ENCODE assay signal across 31 mouse cellular contexts in the genomic region with DNA sequence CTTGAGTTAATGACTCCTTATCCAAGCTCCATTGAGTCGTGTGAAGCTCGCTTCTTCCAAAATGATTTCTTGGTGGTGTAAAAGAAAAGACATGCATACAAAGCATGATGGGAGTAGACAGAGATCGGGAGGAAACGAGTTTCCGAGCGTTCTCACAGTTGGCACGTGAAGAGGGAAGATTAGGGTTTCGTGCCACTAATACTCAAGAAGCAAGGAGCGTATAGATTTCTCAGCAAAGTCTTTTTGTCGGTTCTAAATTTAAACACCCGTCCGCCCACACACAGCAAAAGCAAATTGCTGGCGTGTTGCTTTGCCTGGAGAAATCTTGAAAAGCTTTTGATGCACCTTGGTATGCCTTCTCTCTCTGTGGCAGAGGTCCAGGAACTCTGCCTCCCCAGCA. TPM values are rescaled to one million over a fixed set of nuclear protein-coding genes. Genes with fewer than 3 reads are reported as not detected.
DNase-seq lines count a peak whose midpoint lies in the region; TF ChIP-seq lines count a peak whose summit lies in the region.
"Had no signal": no experiment of that assay in that cellular context is flagged by ENCODE, and none has a peak within 500 bp of the region (broad histone marks: within the 10 kb centered on the region; RNA-seq: fewer than 3 reads in every experiment).

No protein-coding gene starts in this region.

- H3K4me1 ChIP-seq in kidney, adult 2 months (ENCODE audit: control insufficient read depth, insufficient read depth, low read length), result peaks cover 7% of the 10 kb centered on the region

- H3K4me3 ChIP-seq in kidney, adult 2 months (ENCODE audit: insufficient read depth, low read depth, low read length), result no peak overlapping the region
- H3K4me3 ChIP-seq: hindbrain, embryonic 12.5 days; megakaryocyte, embryonic 14.5 days; midbrain, embryonic 15.5 days; neural tube, embryonic 15.5 days had no signal

- WGBS in kidney, adult 2 months, result 42% methylated on average over 13 of the region's 13 CpGs

- H3K36me3 ChIP-seq in kidney, adult 2 months (ENCODE audit: control insufficient read depth, insufficient read depth, low read length), result no peaks in the 10 kb centered on the region; the same call in 1 of the 2 replicates
- H3K36me3 ChIP-seq: midbrain, embryonic 15.5 days; neural tube, embryonic 15.5 days had no signal

- no peak for TF ChIP-seq POLR2A in kidney, adult 2 months (IDR thresholded peaks at IDR 0.05; ENCODE audit: low read depth, low read length)

- peak; percentile 68 for DNase-seq in brain, adult 2 months (ENCODE audit: low read depth, low spot score)
- DNase-seq in frontal cortex, postnatal 14 days (ENCODE audit: low spot score in 2 of 2), result peak; percentile 23 to 50
- peak; percentile 31 to 42 for DNase-seq in left cerebral cortex, postnatal 36 days (ENCODE audit: low spot score in 2 of 2)
- peak; percentile 37 to 39 for DNase-seq in right cerebral cortex, postnatal 36 days (ENCODE audit: low spot score in 2 of 2)
- DNase-seq in cerebellum, adult 9-10 months, result no peak
- DNase-seq in heart, adult 9 months (ENCODE audit: low spot score in 2 of 2), result no peak
- DNase-seq in kidney, adult 2 months, result no peak
- DNase-seq: adrenal gland, postnatal 10 days; cerebellum, adult 11 months; cerebellum, postnatal 25 days; embryo, embryonic 11 days; gastrocnemius, postnatal 25 days; heart, postnatal 10 days; kidney, postnatal 36 days; layer of hippocampus, adult 9-11 months; lung, adult 18-20 months; lung, postnatal 14 days; thymus, adult 2 months had no signal

- no peak for TF ChIP-seq CTCF in kidney, adult 2 months (conservative IDR thresholded peaks at IDR 0.05; ENCODE audit: insufficient read depth, insufficient read length, low read depth, low read length)

- intact Hi-C loops in left cerebral cortex, postnatal 36 days (cut with DNase I), result loop anchor here (5.0 kb wide), 1 partner anchor 52 kb away; a partner anchor contains a TSS

- H3K27me3 ChIP-seq in kidney, adult 2 months (replicated peaks; ENCODE audit: control insufficient read depth, insufficient read depth, low read length), result no peaks in the 10 kb centered on the region
- H3K27me3 ChIP-seq: hindbrain, embryonic 12.5 days; midbrain, embryonic 15.5 days had no signal

- H3K27ac ChIP-seq in kidney, adult 2 months (ENCODE audit: insufficient read depth, low read depth, low read length), result no peak overlapping the region
- H3K27ac ChIP-seq: hindbrain, embryonic 12.5 days; midbrain, embryonic 15.5 days; neural tube, embryonic 15.5 days had no signal

RNA-seq across cellular contexts. Expression of a gene that starts 2.7 kb away (rescaled TPM):
- total RNA-seq in left cerebral cortex, postnatal 36 days (2021), result 10 to 100 TPM; 19.3 to 19.9 TPM
- polyA plus RNA-seq in kidney, adult 2 months (2012; rRNA removed), result 24.4 and 29.2 TPM in 2 replicates

RNA-seq across cellular contexts. Expression of a gene that starts 3.2 kb away (rescaled TPM):
- not detected for total RNA-seq in left cerebral cortex, postnatal 36 days (2021)
- not detected in 2 replicates for polyA plus RNA-seq in kidney, adult 2 months (2012; rRNA removed)
- total RNA-seq: adrenal gland, postnatal 10 days; gastrocnemius, postnatal 25 days; heart, postnatal 10 days had no signal
- polyA plus RNA-seq: brain, embryonic 14.5 days; embryonic facial prominence, embryonic 14.5 days; heart, embryonic 11.5 days; hindbrain, embryonic 12.5 days; inflammation-experienced regulatory T-cells, adult 6 months; kidney, embryonic 14.5 days; limb, embryonic 11.5 days; liver, embryonic 11.5 days; midbrain, embryonic 15.5 days; neural tube, embryonic 15.5 days; spleen, adult 2 months; stomach, embryonic 14.5 days; thymus, adult 2 months had no signal

RNA-seq across cellular contexts. Expression of a gene that starts 9.7 kb away (rescaled TPM):
- under 1 TPM in 1 of 2 experiments, not detected in 1; 0.89 TPM for total RNA-seq in left cerebral cortex, postnatal 36 days (2021)
- 69.7 and 90.2 TPM in 2 replicates for polyA plus RNA-seq in kidney, adult 2 months (2012; rRNA removed)

RNA-seq across cellular contexts. Expression of a gene that starts 38.1 kb away (rescaled TPM):
- total RNA-seq in left cerebral cortex, postnatal 36 days (2021), result 1 to 10 TPM; 8.2 to 8.8 TPM
- polyA plus RNA-seq in kidney, adult 2 months (2012; rRNA removed), result 20.5 and 22.2 TPM in 2 replicates

RNA-seq across cellular contexts. Expression of a gene that starts 53.9 kb away (rescaled TPM):
- total RNA-seq in left cerebral cortex, postnatal 36 days (2021), result 10 to 100 TPM; 95.5 to 96.2 TPM
- 40.1 and 42.2 TPM in 2 replicates for polyA plus RNA-seq in kidney, adult 2 months (2012; rRNA removed)

Comparison
In these comparisons a context has a peak if more than half of its experiments do, and no peak if none do; other contexts are left out.
1. DNase-seq: peak in brain, adult 2 months (single experiment), frontal cortex, postnatal 14 days (2 of 2), left cerebral cortex, postnatal 36 days (2 of 2) and right cerebral cortex, postnatal 36 days (2 of 2); none in cerebellum, adult 9-10 months (single experiment), heart, adult 9 months (0 of 2) and kidney, adult 2 months (single experiment).